Mouse (Mus musculus): ENCODE results near the gene Islr2. TPM values are rescaled to one million over a fixed set of nuclear protein-coding genes. Genes with fewer than 3 reads are reported as not detected.
A peak's percentile ranks its signal among the peaks of the same experiment; 100 is the strongest.

The Islr2 gene
- total RNA-seq, 2 experiments from 2014 or later = not detected

DNA sequence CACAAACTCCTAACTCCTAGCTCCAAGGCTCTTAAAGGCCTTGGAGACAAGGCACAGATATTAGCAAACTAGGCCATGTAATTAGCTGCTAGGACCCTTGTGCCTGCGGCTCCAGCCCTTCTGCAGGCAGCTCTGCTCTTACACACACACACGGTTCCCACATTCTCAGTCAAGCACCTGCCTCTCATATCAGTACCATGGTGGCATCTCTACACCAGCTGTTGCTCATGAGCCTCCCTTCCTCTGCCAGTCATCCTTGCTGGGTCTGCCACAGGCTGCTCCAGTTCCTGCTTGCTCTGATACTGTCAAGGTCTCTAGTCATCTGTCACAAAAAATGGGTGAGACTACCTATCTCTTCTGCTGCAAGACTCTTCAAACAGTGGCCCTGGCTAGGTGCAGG is 20.2 kb upstream of the Islr2 start:
- no peak for ATAC-seq (replicated peaks; ENCODE audit: poor library complexity)

DNA sequence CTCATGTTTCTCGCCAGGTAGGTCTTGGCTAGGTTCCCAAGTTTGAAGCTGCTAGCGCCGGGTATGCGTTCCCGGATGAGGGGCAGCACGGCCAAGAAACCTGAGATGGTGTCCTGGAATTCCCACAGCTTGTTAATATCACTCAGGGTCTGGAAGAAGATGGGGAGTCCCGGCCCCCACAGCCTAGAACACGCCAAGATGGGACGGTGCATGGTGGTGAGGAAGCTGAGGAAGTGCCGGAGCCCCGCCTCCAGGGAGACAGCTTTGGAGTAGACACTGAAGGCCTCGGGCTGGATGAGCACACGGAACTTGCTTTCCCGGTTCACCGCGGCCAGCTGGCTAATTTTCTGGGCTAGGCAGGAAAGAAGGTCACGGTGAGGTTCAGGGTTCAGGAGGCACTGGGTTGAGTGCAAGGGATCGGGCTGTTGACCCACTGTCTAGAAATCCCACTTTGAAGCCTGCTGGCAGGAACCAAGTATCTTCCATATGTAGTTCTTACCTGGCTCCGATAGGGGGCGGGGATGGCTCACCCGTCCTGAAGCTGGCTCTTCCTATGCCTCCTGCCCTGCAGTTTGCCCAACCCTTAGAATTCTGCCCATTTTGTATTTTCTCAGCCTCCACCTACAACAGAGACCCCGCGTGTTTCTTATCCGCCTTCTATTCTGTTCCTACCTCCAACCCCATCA is 16.2 kb upstream of the Islr2 start:
- ATAC-seq (replicated peaks; ENCODE audit: poor library complexity) = peak; percentile 69

DNA sequence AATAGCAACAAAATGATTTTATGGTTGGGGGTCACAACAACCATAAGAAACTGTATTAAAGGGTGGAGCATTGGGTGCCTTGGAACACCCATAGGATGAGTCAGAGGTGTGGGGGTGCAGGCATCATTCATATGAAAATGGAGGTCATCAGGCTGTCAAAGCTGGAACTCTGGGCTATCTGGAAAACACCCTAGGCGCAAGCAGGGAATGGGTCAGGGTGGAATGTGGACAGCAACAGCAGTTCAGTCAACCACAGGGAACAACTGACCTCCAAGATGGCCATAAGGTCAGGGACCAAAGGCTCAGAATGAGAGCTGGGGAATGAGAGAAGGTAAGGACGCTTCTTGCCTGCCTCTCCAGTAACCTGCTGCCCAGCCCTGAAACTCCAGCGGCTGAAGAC is 14.4 kb upstream of the Islr2 start:
- ATAC-seq (replicated peaks; ENCODE audit: poor library complexity) = no peak

DNA sequence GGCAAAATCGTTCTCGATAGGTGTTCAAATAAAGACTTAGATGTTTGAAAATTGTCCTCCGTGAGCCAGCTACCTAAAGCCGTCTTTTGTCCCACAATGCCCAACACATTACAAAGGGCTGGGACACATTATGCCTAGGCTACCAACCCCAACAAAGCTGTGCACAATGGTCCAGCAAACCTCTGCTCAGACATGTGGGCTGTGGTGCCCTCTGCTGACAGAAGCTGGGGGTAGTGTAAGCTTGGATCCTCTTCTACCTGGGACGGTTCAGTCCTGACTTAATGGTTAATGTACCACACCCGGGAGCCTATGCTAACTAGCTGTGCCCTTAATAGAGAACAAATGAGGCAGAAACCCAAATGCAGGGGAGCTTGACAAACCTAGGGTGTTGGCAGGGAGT is 12.3 kb upstream of the Islr2 start:
- peak; percentile 52 for ATAC-seq (replicated peaks; ENCODE audit: poor library complexity)

DNA sequence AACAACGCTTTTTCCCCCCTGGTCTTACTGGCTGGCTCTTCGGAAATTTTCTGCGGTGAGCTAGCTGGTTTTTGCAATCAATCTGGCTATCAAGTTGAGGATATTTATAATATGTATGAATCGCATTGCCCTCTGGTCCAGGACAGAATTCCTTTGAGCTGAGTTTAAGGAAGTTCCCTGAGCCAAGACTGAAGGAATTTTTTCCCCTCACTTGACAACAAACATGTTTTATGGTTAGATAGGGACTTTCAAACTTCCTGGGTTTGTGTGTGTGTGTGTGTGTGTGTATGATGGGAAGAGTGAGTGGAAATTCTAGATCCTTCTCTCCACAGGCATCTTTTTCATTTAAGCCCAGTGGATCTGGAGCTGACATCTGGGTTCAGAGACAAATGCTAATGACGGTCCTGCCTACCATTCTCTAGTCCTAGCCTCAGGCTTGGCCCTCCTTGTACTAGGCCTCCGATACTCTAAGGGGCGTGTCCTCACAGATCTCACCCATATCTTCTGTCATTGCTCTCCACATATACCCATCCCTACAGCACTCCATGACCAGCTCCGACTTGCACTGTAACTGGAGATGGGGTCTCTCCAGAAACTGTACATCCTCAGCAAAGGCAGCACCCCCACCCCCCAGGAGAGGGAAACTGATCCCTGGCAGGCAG is 10.5 kb upstream of the Islr2 start:
- peak; percentile 17; the same call in 1 of the 2 replicates for ATAC-seq (replicated peaks; ENCODE audit: poor library complexity)

DNA sequence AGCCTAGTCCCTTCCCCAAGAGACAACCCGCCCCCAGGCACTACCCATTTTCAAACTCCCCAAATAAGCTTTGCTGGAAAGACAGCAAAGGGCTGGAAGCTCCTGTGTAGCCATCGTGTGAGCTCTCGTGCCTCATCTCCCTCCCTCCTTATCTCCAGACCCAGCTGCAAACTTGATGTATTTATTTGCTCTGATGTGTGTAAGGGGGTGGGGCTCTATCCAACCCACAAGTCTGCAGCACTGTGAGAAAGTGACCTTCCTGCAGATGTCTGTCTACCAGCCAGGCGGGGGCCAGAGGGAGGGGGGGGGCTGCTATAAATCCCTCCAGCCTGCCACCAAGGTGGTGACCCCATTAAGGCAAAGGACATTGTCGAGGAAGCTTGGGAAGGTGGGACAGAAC is 9.7 kb upstream of the Islr2 start:
- ATAC-seq (replicated peaks; ENCODE audit: poor library complexity) = peak; percentile 88

DNA sequence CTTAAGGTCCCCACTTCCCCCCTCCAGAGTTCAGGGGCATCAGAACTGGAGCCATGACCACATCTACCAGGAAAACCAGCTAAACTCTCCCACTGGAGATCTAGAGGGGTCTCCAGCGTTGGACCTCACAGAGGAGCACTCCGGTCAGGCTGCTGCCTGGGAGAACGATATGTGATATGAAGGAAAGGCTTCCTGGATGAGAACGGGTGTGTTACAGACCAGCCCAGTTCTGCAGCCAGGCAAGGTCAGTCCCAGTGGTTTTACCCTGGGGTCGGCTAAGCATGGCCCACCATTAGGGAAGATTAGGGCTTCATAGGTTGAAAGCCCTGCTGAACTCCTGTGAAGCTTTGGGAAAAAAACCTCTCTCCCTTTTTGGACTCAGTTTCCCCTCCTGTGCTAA is 9.3 kb upstream of the Islr2 start:
- no peak for ATAC-seq (replicated peaks; ENCODE audit: poor library complexity)

DNA sequence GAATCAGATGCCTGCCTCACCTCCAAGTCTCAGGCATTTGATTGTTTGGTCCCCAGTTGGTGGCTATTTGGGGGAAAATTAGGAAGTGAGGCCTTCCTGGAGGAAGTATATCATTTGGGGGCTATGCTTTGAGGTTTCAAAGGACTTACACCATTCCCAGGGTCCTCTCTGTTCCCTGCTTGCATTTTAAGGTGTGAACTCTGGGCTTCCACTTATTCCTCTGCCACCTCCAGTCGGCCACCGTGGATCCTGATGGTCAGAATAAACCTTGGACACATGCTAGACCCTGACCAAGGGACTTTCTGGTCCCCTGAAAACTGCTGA is 6.1 kb upstream of the Islr2 start:
- no peak for ATAC-seq (replicated peaks; ENCODE audit: poor library complexity)

DNA sequence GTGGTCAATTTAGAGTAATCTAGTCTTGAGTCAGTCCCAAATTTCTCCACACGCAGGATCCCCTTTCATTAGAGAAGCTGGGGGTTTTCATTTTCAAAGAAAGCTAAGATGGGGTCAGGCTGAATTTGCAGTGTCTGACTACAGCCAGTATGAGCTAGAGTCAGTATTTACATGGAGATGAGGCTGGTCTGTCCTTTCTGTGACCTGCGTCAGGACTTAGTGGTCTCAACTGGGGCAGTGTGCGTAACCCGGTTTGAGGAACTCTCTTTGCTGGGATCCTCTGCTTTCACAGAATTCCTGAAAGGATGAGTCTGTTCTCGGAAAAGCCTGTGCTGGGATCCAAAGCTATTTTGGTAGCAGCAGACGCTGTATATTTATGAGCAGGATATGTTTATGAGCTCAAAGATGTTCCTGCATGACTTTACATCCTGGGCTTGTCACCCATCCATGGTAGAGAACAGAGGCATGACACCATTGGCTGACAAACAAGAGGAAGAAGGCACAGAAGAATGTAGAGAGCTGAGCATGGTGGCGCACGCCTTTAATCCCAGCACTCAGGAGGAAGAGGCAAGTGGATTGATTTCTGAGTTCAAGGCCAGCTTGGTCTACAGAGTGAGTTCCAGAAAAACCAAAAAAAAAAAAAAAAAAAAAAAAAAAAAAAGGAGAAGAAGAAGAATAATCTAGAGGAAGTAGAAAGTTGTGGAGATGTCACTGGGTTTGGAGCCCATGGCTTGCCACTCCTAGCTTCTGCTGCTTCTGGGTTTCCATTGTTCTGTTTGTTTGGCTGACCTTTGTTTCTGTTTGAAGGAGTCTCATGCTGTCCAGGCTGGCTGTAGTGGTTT is 5.6 kb upstream of the Islr2 start:
- no peak for ATAC-seq (replicated peaks; ENCODE audit: poor library complexity)

DNA sequence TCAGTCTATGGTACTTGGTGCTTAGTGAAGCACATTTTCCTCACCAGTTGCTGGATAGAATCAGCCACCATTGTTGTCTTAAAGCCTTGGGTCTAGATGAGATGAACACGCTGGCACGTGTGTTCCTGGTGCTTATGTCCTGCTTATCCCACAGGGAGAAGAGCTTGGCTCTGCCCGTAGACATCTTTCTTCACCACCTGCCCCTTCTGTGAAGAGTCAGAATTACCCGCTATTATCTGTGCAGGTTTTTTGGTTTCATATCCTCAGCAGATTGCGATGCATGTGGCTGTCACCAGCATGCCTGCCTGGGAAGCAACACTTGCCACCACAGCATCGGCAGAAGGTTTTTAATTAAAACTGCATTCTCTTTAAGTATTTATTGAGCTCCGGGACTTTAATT is 1.9 kb upstream of the Islr2 start:
- no peak for ATAC-seq (replicated peaks; ENCODE audit: poor library complexity)

DNA sequence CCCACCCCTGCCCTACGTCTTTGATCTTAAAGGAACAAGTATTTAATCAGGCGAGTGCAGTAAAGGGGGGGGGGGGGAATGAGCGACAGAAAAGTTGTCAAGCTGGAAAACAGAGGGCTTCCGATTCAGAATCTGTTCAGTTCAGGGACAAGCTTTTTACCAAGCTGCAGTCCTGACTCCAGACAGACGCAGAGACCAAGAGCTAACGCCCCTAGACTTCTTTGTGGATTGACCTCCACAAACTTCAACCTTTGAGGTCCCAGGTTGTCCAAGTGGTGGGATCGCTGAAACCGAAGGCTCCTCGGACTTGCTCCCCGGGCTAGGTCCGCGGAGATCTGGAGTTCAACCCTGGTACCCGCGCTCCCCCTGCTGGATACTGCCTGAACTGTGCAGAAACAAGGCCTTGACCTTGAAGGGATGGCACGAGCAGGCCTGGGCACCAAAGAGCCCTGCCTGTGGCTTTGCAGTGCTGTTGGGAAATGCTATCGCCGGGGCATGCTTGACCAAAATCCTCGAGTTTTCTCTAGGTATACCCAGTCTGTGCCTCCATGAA is 405 bp upstream of the Islr2 start:
- peak; percentile 92 for ATAC-seq (replicated peaks; ENCODE audit: poor library complexity)

DNA sequence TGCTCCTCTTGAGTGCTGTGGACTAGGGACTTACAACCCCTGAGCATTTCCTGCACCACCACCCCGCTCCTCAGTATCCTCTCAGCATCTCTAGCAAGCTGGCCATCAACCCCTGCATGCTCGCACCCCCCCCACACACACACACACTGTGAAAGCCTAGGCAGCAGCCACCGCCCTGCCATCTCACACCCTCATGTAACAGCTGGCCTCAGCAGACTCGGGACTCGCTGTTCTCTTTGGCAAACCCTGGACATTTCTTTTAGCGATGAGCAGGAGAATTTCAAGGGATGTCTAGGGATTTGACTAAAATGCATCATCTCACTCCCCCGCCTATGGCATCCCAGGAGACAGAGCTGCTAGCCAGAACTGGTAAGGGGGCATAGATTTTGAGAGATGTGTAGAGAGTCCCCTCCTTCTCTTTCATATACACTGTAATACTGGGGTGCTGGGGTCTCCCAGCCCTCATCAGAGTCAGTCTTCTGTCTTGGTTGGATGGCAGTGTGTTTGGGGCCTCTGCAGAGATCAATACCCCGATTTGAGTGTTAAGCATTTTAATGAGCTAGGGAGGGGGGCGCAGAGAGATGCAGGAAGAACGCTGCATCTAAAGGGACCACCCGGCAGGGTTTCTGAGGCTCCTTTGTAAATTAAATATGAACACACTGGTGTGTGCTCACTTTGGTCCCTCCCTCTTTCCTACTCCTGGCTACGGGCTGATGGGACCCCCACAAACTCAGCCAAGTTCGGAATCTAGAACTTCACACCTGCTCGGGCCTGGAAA is 1.3 kb downstream of the Islr2 start:
- ATAC-seq (replicated peaks; ENCODE audit: poor library complexity) = no peak

DNA sequence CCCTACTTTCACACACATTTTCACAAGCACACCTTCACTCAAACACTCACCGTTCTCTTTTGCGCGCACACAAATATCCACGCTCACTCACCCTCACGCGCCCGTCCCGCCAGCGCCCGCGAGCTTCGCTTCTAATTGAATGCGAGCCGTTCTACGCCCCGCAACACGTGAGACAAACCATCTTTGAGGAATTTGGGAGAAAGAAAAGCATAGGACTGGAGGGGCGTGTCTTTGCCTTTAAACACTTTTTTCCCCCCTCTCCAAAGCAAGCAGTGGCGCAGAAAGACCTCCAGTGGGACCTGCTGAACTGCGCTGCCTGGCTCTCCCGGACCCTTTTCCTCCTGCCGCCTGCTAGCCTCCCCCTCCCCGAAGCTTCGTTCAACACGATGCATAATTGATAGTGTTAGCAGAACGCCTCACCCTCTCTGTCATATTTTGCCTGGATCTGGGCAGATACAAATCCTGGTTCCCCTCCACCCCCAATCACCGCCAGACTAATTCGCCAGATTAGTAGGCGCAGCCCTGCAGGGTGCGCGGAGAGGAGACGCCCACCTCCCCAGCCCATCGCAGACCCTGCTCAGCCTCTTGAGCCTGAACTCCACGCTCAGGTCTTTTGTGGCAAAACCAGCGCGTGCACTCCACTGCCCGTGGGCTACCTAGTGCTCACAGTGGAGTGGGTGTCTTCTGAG is 2.1 kb downstream of the Islr2 start:
- ATAC-seq (replicated peaks; ENCODE audit: poor library complexity) = no peak

DNA sequence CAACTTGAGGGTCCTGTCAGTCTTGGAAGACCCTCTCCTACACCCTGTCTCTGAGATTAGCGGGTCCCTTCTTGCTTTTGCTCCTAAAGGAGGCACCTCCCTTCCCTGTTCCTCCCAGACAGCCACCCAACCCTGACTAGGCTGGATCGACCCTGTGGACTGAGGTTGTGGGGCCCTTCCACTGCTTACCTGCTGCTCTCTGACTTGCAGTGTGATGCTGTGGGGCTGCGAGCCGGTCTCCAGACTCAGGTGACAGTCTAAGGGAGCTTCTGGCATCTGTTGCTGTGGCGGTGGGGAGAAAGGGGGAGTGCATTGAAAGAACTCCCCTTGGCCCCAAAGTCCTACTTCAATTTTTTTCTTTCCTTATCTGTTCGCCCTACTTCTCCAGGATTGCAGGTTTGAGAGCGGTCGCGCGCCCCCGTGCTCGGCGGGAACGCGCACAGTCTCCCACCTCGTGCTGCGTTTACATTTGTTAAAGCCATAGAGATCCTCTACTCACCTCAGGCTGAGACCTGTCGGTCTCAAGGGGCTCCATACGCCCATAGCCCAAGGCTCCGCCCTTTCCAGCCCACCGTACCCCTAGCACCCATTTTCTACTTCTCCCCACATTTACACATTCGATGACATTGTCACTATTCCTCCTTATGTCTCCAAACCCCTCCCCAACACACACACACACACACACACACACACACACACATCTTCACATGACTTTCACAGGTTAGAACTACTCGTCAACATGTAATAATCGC is 2.9 kb downstream of the Islr2 start:
- no peak for ATAC-seq (replicated peaks; ENCODE audit: poor library complexity)

DNA sequence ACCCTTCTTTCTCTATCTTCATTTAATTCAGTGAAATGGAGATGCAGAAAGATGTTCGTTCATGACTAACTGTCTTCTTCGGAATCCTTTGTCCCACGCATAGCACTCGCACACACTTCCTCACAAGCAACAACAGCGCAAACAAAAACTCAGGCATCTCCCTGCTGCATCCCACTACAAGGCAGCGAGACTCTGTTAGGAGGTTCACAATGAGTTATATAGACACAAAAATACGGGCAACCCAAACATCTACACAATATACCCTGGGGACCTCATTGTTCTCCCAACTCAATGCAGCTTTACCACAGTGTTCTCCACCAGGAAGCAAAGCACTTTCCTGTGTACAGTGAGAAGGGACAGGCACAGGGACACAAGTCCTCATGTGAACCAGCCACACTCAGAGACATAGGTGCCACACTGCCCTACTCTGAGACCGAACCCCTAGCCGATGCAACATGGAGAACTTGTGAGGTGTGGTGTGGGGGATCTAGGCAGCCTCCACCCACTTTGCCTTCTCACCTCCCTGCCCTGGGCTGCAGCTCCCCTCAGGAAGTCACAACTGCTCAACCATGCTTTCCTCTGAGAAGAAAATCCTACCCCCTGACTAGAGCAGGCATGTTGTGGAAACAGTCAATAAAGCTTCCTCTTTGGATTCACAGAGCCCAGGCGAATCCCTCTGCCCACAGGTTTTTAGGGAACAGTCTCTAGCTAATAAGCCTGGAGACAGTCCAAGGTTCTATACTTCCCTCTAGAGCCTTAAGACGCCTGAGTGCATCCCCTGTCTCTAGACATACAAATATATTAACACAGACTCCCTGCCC is 3.6 kb downstream of the Islr2 start:
- ATAC-seq (replicated peaks; ENCODE audit: poor library complexity) = no peak

DNA sequence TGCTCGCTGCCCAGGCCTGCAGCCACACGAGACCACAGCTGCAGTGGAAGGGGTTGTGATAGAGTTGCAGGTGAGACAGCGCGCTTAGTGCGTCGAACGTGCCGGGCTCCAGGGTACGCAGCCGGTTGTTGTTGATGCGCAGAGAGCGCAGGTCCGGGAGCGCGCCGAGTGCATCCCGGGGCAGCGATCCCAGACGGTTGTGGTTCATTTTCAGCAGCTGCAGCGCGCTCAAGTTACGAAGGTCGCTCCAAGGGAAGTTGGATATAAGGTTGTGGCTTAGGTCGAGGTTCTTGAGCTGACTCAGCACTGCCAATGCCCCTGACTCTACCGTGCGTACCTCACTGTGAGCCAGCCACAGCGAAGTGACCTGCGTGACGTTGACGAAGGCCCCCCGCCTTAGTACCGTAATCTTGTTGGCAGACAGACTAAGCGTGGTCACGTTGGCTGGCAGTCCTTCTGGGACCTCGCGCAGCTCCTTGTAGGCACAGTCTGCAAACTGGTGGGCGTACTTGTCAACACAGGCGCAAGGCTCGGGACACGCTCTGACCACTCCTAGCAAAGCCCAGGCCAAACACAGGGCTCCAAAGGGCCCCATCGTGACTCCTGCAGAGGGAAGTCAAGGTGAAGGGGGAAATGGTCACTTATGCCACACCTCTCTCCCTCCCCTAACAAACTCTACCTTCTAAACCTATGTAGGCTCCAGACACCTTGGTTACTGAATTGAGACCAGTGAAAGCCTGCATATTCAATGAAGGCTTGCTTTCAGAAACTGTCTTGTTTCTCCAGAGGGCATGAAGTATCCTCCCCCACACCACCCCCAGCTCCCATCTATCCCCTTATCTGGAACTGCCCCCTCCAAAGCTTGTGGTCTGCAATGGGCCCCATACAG is 4.5 kb downstream of the Islr2 start:
- no peak for ATAC-seq (replicated peaks; ENCODE audit: poor library complexity)

DNA sequence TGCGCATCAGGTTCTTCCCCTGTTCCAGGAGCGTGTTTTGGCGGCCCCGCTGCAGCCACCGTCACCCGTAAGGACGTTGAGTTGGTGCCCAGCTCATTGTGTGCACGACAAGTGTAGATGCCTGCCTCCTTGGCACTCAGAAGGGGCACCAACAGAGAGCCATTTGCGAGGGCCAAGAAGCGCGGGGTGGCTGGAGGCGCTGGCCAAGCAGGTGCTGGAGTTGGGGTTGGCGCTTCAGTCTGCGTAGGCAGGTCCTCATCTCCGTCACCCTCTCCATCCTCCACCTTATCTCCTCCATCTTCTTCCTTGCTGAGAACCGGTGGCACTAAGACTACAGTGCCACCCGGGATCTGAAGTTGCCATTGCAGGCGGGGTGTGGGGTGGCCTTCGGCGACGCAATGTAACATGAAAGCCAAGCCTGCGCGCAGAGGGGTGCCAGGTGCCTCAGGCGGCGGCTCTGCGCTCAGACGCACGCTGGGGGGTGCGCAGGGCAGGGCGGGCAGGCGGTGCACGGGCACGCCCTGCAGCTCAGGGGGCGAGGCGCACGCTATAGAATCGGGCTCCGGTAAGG is 5.2 kb downstream of the Islr2 start:
- no peak for ATAC-seq (replicated peaks; ENCODE audit: poor library complexity)
